8 mouse cellular contexts compared by ENCODE assay signal in genomic region chr8:70763354-70763753, GRCm38 (mm10). TPM values are rescaled to one million over a fixed set of nuclear protein-coding genes. Genes with fewer than 3 reads are reported as not detected.
DNase-seq lines count a peak whose midpoint lies in the region; ATAC-seq and TF ChIP-seq lines count a peak whose summit lies in the region.

No protein-coding gene starts in this region.

- H3K9ac ChIP-seq in kidney, embryonic 15.5 days: no peak overlapping the region
- H3K9ac ChIP-seq in ES-E14 (ENCODE audit: insufficient read depth, low read depth, low read length, poor library complexity, severe bottlenecking): no peak overlapping the region

- H3K4me3 ChIP-seq in kidney, embryonic 15.5 days (replicated peaks): no peak overlapping the region
- H3K4me3 ChIP-seq in ES-E14 (ENCODE audit: insufficient read depth in 1 of 2, low read depth in 1 of 2, low read length in 2 of 2, poor library complexity in 1 of 2, severe bottlenecking in 1 of 2): no peak overlapping the region
- H3K4me3 ChIP-seq in limb, embryonic 10.5 days: no peak overlapping the region
- H3K4me3 ChIP-seq in spleen, adult 2 months (ENCODE audit: extremely low read depth, insufficient read depth, insufficient read length): no peak overlapping the region

- in situ Hi-C loops in ES-E14 (cut with MboI; ENCODE audit: low sequenced_read_pairs in 2 of 2, unreplicated experiment in 2 of 2): no loop called here

- H3K36me3 ChIP-seq in kidney, embryonic 15.5 days: peaks cover 33% of the 10 kb centered on the region
- H3K36me3 ChIP-seq in ES-E14 (ENCODE audit: control insufficient read depth, insufficient read depth, low read length, poor library complexity, severe bottlenecking): peaks cover 23% of the 10 kb centered on the region; the same call in 1 of the 2 replicates
- H3K36me3 ChIP-seq in limb, embryonic 10.5 days: peaks cover 19% of the 10 kb centered on the region
- H3K36me3 ChIP-seq in spleen, adult 2 months (ENCODE audit: control insufficient read depth, insufficient read depth, low read length): peaks cover 13% of the 10 kb centered on the region

- H3K27me3 ChIP-seq in kidney, embryonic 15.5 days: no peaks in the 10 kb centered on the region
- no peaks in the 10 kb centered on the region for H3K27me3 ChIP-seq in limb, embryonic 10.5 days (ENCODE audit: low read depth, poor library complexity, severe bottlenecking)
- H3K27me3 ChIP-seq in spleen, adult 2 months (ENCODE audit: control insufficient read depth, insufficient read depth, low read length): no peaks in the 10 kb centered on the region

- no peak for ATAC-seq in kidney, embryonic 15.5 days (replicated peaks; ENCODE audit: low FRiP score)
- no peak for ATAC-seq in activated CD4-positive, CD25-positive, alpha-beta regulatory T cell, adult 4 months

- no peak overlapping the region for H3K27ac ChIP-seq in kidney, embryonic 15.5 days
- no peak overlapping the region for H3K27ac ChIP-seq in ES-E14 (ENCODE audit: insufficient read depth, low read depth, low read length, poor library complexity, severe bottlenecking)
- H3K27ac ChIP-seq in limb, embryonic 10.5 days: no peak overlapping the region
- no peak overlapping the region; the same call in 1 of the 2 replicates for H3K27ac ChIP-seq in spleen, adult 2 months (ENCODE audit: insufficient read depth, low read length)

- no peak overlapping the region for H3K4me2 ChIP-seq in kidney, embryonic 15.5 days

- peaks cover 68% of the 10 kb centered on the region for H3K4me1 ChIP-seq in kidney, embryonic 15.5 days
- H3K4me1 ChIP-seq in ES-E14 (ENCODE audit: control insufficient read depth in 2 of 2, insufficient read depth in 2 of 2, low read length in 2 of 2, poor library complexity in 1 of 2): peaks cover 16 to 28% of the 10 kb centered on the region in 2 experiments
- H3K4me1 ChIP-seq in limb, embryonic 10.5 days: peaks cover 51% of the 10 kb centered on the region
- peaks cover 29% of the 10 kb centered on the region for H3K4me1 ChIP-seq in spleen, adult 2 months (ENCODE audit: control insufficient read depth, insufficient read depth, insufficient read length)

- peak; percentile 75; the same call in 1 of the 2 replicates for TF ChIP-seq CTCF in spleen, adult 2 months (IDR thresholded peaks at IDR 0.05; ENCODE audit: extremely low read depth, insufficient read depth, insufficient read length, insufficient replicate concordance)

- 3% methylated on average over 3 of the region's 3 CpGs for WGBS in kidney, embryonic 15.5 days
- 8% methylated on average over 3 of the region's 3 CpGs for whole genome bisulfite sequencing in limb, embryonic 10.5 days
- WGBS in spleen, adult 2 months: 2% methylated on average over 3 of the region's 3 CpGs

- TF ChIP-seq POLR2A in spleen, adult 2 months (IDR thresholded peaks at IDR 0.05; ENCODE audit: low read depth, low read length): no peak

- no peaks in the 10 kb centered on the region for H3K9me3 ChIP-seq in kidney, embryonic 15.5 days (replicated peaks)
- no peaks in the 10 kb centered on the region for H3K9me3 ChIP-seq in ES-E14 (ENCODE audit: control insufficient read depth, insufficient read depth, low read depth, low read length)
- no peaks in the 10 kb centered on the region for H3K9me3 ChIP-seq in limb, embryonic 10.5 days (replicated peaks)

- DNase-seq in kidney, adult 11 months: peak; percentile 32
- no peak for DNase-seq in ES-E14 (ENCODE audit: low read depth, low spot score)
- DNase-seq in cerebellum, adult 18-20 months: peak; percentile 65 to 74
- peak; percentile 86 for DNase-seq in limb, embryonic 10.5 days (ENCODE audit: low spot score)
- DNase-seq in spleen, adult 2 months (ENCODE audit: low read depth in 1 of 2, low spot score in 2 of 2): peak in 1 of 2 experiments; percentile 68
- DNase-seq in right cerebral cortex, postnatal 25 days: no peak

TF ChIP-seq in ES-E14, 5 proteins besides CTCF, POLR2A, EP300 and RAD21:
- no peak for TF ChIP-seq ZNF384 (IDR thresholded peaks at IDR 0.05; ENCODE audit: low read depth, low read length)
- TF ChIP-seq HCFC1 (IDR thresholded peaks at IDR 0.05; ENCODE audit: borderline replicate concordance, insufficient read depth, low read length): no peak
- TF ChIP-seq ZC3H11A (IDR thresholded peaks at IDR 0.05; ENCODE audit: borderline replicate concordance, low read depth, low read length): peak; percentile 16; the same call in 1 of the 2 replicates
TF ChIP-seq in ES-E14: peak in this region for 1.

RNA-seq across cellular contexts. Expression of gene Mpv17l2, which starts 2.6 kb away (rescaled TPM):
- polyA plus RNA-seq in kidney, embryonic 15.5 days (2015; fragmentation: Nextera tagmentation; extraction: Ambion mirVana): 46.1 and 48.1 TPM in 2 replicates
- 49.9 and 58.2 TPM in 2 replicates for total RNA-seq in ES-E14 (2012; rRNA removed)
- polyA plus RNA-seq in limb, embryonic 10.5 days (2016; fragmentation: Nextera tagmentation; extraction: Ambion mirVana): 25.2 and 29.9 TPM in 2 replicates
- polyA plus RNA-seq in spleen, adult 2 months (2012; rRNA removed): 37.3 and 69.8 TPM in 2 replicates
- 10 to 100 TPM; 35.6 to 41.7 TPM for polyA plus RNA-seq in activated CD4-positive, CD25-positive, alpha-beta regulatory T cell, adult 4 months (2017; shearing (Covaris generic))

RNA-seq across cellular contexts. Expression of gene Rab3a, which starts 8.9 kb away (rescaled TPM):
- polyA plus RNA-seq in kidney, embryonic 15.5 days (2015; fragmentation: Nextera tagmentation; extraction: Ambion mirVana): 15.5 and 18.6 TPM in 2 replicates
- total RNA-seq in ES-E14 (2012; rRNA removed): 4.3 and 5.2 TPM in 2 replicates
- polyA plus RNA-seq in limb, embryonic 10.5 days (2016; fragmentation: Nextera tagmentation; extraction: Ambion mirVana): 7.1 and 10.8 TPM in 2 replicates
- polyA plus RNA-seq in spleen, adult 2 months (2012; rRNA removed): 12.1 and 17.7 TPM in 2 replicates
- 1 to 10 TPM; 3.8 to 5.4 TPM for polyA plus RNA-seq in activated CD4-positive, CD25-positive, alpha-beta regulatory T cell, adult 4 months (2017; shearing (Covaris generic))

RNA-seq across cellular contexts. Expression of gene Pik3r2, which starts 13.2 kb away (rescaled TPM):
- polyA plus RNA-seq in kidney, embryonic 15.5 days (2015; fragmentation: Nextera tagmentation; extraction: Ambion mirVana): 58.0 and 66.9 TPM in 2 replicates
- total RNA-seq in ES-E14 (2012; rRNA removed): 52.7 and 71.0 TPM in 2 replicates
- 92.7 and 100 TPM in 2 replicates for polyA plus RNA-seq in limb, embryonic 10.5 days (2016; fragmentation: Nextera tagmentation; extraction: Ambion mirVana)
- polyA plus RNA-seq in spleen, adult 2 months (2012; rRNA removed): 56.3 and 90.3 TPM in 2 replicates
- 1 to 10 TPM; 3.9 to 5.1 TPM for polyA plus RNA-seq in activated CD4-positive, CD25-positive, alpha-beta regulatory T cell, adult 4 months (2017; shearing (Covaris generic))

RNA-seq across cellular contexts. Expression of gene Pde4c, which starts 39.8 kb away (rescaled TPM):
- 7.6 and 9.4 TPM in 2 replicates for polyA plus RNA-seq in kidney, embryonic 15.5 days (2015; fragmentation: Nextera tagmentation; extraction: Ambion mirVana)
- 1.6 and 4.5 TPM in 2 replicates for total RNA-seq in ES-E14 (2012; rRNA removed)
- 0.10 and 0.25 TPM in 2 replicates for polyA plus RNA-seq in limb, embryonic 10.5 days (2016; fragmentation: Nextera tagmentation; extraction: Ambion mirVana)
- polyA plus RNA-seq in spleen, adult 2 months (2012; rRNA removed): 2.8 and 3.6 TPM in 2 replicates
- under 1 TPM; 0.47 to 0.95 TPM for polyA plus RNA-seq in activated CD4-positive, CD25-positive, alpha-beta regulatory T cell, adult 4 months (2017; shearing (Covaris generic))

RNA-seq across cellular contexts. Expression of gene Mast3, which starts 41.5 kb away (rescaled TPM):
- polyA plus RNA-seq in kidney, embryonic 15.5 days (2015; fragmentation: Nextera tagmentation; extraction: Ambion mirVana): 12.9 and 18.1 TPM in 2 replicates
- 7.8 and 11.5 TPM in 2 replicates for total RNA-seq in ES-E14 (2012; rRNA removed)
- polyA plus RNA-seq in limb, embryonic 10.5 days (2016; fragmentation: Nextera tagmentation; extraction: Ambion mirVana): 12.7 and 17.1 TPM in 2 replicates
- 175 and 297 TPM in 2 replicates for polyA plus RNA-seq in spleen, adult 2 months (2012; rRNA removed)
- polyA plus RNA-seq in activated CD4-positive, CD25-positive, alpha-beta regulatory T cell, adult 4 months (2017; shearing (Covaris generic)): 10 to 100 TPM; 19.0 to 19.4 TPM

Comparison
In these comparisons a context has a peak if more than half of its experiments do, and no peak if none do; other contexts are left out.
1. DNase-seq: peak in kidney, adult 11 months (single experiment), cerebellum, adult 18-20 months (2 of 2) and limb, embryonic 10.5 days (single experiment); none in ES-E14 (single experiment) and right cerebral cortex, postnatal 25 days (single experiment).